Mouse (Mus musculus): ENCODE measurements around the gene Myocos.

DNA sequence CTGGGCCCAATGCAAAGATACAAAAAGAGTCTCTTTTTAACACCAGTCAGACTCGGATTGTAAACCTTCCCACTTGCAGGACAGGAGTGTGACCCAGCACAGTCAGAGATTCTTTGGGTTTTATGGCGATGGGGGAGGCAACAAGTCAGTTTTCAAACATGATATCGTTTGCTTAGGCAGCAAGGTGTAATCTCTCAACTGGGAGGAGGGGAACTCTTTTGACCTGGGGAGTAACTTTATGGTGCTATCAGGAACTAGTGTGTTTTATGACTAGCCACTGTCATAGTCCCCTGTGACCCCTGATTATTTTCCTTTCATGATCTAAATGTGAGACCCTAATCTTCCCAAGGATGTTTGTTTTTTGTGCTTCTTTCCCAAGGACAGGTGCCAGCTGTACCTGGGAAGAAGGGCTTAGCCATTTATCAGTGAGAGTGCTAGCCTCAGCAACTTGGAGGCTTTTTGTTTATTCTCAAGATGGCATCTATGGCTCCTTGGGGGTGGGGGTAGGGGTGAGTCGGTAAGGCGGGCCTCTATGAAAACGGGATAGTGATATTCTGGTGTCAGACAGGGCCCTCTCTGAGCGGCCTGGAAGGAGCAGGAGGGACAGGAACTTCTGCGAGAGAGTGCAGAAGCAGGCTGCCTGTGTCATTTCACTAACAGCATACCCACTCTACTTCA is 42.5 kb upstream of the Myocos start:
- TF ChIP-seq EP300 (IDR thresholded peaks at IDR 0.05) (no peak), CTCF (IDR thresholded peaks at IDR 0.05) (no peak)
